Mouse (Mus musculus): ENCODE data around the gene Oxtr.

Gene Oxtr

DNA sequence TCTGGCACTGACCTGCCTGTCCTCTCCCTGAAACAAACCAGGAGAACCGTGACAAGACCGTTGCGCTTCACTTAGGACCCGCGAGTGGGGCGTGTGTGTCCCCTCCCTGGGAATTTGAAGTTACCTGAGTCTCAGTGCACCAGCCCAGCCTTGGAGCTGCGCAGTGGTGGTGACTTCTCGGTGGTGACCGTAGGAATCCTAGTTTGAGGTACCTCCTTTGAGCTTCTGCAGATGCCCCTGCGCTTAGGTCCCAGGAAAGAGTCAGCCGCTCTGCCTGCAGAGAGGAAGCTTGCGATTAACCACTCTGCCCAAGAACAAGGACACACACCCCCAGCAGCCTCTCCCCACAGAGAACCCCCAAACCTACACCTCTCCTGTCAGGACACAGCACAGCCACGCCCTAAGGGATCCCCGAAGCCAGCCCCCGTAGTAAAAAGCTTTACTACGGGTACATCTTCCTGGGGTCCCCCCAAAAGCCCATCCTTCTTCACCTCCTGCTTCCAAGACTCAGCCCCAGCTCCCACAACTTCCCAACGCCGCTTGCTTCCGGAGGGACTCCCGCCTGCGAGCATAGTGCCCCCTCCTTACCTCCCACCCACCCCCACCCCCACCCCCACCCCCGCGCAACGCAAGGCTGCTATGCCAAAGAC is at the start of gene Oxtr:
Gene Oxtr, minus strand, starts transcription at position 34 of the 650 bp plus-strand sequence.
- DNase-seq (ENCODE audit: low read depth, low spot score), result no peak

- no peak for DNase-seq (ENCODE audit: low read depth, low spot score)
Measured at GRCm38 (mm10) chr6:112525434-112525833, 35.7 kb upstream of the Oxtr start.

DNA sequence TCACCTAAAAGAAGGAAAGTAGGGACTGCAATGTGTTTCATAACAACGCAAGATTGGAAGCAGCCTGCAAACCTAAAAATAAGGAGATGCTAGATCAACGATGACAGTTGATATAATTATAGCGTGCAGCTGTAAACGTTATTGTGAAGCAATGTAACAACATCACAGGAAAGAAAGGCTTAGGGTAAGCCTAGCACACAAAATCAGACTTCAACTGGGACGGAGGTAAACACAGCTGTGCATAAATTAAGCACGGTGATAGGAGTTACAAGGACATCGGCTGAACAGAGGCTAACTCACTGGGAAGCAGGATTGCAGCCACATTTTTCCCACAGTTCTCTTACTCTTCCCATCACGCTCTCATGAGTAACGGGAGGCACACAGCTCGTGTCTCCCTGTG is 34.7 kb upstream of the Oxtr start:
- DNase-seq (ENCODE audit: low read depth, low spot score), result no peak

- no peak for DNase-seq (ENCODE audit: low read depth, low spot score)
Measured at GRCm38 (mm10) chr6:112517991-112518390, 28.2 kb upstream of the Oxtr start.

DNA sequence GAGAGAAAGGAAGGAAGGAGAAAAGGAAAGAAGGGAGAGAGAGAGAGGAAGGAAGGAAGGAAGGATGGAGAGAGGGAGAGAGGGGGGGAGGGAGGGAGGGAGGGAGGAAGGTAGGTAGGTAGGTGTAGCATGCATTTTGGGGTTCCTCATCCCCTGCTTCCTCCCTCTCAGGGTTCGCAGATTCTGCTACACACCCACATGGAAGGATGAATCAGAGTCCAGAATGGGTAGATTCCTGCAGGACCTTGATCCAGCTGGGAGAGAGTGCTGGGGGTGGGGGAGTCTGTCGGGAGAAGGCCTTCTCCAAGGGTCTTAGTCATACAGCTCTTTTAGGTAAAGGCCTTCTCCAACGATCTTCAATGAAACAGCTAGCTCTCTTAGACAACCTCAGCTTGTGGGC is 27.8 kb upstream of the Oxtr start:
- no peak for DNase-seq (ENCODE audit: low read depth, low spot score)

DNA sequence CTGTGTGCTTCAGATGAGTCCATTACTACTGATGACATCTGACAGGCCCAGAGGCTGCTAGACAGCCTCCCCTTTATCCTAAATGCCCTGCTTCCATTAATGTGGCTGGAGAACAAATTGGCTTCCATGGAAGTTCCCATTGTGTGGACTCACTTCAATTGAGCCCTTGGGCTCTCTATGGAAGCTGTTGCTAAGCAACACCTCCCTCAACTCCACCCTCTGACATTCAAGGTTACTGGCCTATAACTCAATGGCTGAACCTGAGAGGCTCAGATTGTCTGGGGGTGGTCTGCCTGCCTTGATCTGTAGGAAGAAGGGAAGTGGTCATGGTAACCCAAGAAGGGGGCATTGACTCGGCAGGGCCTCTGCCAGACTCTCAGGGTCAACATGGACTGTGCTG is 26.8 kb upstream of the Oxtr start:
- no peak for DNase-seq (ENCODE audit: low read depth, low spot score)

DNA sequence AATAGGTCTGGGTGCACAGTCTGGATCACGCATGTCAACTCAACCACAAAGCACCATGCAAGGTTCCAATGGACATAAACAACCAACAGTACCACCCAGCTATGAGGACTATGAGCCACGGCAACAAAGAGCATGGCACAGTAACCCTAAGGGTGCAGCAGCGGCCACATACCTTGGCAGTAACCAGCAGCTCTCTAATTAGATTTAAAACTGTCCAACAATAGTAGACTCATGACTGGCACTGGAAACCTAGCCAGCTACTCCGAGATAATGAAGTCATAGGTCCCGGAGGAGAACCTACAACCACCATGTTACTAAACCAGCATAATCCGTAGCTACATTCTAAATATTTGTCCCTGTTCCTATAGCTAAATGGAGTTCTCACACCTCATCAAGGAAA is 24.8 kb upstream of the Oxtr start:
- no peak for DNase-seq (ENCODE audit: low read depth, low spot score)

DNA sequence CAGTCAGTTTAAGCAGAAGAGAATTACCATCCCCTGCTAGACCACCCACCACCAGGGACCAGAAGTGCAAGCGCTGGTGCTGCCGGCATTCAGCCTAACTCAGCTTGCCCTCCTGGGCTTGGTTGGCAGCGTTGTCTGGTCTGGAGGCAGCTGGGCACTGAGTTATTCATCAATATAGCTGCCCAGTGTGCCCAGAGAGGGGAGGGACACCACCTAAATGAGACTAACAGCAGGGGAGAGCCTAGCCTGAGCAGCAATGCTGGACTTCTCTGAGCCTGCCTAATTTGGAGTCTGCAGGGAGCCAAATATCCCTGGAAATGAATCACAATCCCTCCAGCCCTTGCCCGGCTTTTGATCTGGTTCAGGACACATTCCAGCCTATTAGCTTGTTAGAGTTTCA is 20.6 kb upstream of the Oxtr start:
- DNase-seq (ENCODE audit: low read depth, low spot score), result no peak

DNA sequence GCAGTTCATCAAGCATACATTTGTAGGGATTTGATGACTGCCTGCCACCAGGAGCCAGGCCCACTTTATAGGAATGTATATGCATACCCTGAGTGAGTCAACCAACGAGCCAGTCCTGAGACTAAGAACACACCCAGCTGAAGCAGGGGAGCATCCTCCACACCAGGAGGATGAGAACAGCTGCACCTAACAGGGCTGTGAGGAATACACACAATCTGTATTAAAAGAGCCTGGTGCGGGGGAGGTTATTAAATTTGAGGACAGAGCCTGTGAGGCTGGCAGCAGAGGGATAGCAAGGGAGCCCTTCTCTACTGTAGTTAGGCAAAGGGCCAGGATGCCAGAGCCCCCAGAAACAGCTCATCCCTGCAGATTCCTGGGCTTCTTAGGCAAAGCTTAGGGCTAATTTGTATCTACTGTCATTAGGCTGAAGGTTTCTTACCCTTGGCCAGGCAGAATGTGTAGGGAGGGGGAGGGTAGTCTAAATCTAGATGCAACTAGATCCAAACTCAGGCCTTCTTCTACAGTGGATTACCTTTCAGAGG is 19.9 kb upstream of the Oxtr start:
- no peak for DNase-seq (ENCODE audit: low read depth, low spot score)

DNA sequence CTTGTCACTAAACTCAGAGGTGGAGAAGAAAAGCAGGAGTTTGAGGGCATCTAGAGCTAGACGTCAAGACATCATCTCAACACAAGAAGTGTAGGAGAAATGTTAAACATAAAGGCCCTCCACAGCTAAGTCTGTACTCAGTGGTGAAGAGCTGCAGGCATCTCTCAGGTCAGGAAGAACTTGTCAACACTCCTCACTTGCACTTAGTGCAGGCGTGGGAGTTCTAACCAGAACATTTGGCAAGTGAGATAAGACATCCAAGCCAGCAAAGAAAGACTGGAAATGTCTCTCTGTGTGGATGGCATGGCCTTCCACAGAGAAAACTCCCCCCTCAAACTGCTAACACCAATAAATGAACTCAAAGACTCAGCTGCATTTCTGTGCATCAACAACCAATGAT is 17.9 kb upstream of the Oxtr start:
- DNase-seq (ENCODE audit: low read depth, low spot score), result no peak

DNA sequence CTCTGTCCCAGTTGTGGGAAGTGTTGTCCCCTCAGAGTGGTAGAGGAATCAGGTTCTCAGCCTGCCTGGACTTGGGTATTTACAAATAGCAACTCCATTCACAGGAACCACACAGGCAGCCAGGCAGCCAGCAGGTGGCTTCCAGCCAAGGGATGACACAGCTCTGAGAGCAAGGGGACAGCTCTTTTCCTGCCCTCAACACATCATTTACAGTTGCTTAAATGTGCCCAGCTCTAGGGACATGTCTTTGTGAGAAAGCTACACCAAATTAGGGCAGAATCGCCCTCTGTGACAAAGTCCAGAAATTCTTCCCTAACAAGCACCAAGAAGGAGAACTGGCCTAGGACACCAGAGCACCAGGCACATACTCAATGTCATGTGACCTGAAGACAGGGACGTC is 11.4 kb upstream of the Oxtr start:
- DNase-seq (ENCODE audit: low read depth, low spot score), result no peak

DNA sequence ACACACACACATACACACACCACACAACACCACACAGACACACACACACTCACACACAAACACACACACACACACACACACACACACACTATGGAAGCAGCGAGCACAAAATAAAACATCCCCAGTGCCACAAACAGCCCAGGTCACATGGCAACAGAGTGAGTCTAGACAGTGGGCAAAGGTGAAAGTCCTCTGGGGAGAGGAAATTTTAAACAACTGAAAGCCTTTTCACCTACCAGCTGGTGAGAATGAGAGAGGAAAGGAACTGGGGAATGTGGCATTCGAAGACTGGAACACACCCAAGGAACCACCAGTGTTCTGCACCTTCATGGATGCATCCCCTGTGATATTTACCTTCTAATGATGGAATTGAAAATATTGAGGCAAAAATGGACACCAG is 9.7 kb upstream of the Oxtr start:
- DNase-seq (ENCODE audit: low read depth, low spot score), result no peak

GRCm38 (mm10) chr6:112498716-112499115 is 9.0 kb upstream of the Oxtr start:
- no peak for DNase-seq (ENCODE audit: low read depth, low spot score)

GRCm38 (mm10) chr6:112497456-112497855 is 7.7 kb upstream of the Oxtr start:
- no peak for DNase-seq (ENCODE audit: low read depth, low spot score)

DNA sequence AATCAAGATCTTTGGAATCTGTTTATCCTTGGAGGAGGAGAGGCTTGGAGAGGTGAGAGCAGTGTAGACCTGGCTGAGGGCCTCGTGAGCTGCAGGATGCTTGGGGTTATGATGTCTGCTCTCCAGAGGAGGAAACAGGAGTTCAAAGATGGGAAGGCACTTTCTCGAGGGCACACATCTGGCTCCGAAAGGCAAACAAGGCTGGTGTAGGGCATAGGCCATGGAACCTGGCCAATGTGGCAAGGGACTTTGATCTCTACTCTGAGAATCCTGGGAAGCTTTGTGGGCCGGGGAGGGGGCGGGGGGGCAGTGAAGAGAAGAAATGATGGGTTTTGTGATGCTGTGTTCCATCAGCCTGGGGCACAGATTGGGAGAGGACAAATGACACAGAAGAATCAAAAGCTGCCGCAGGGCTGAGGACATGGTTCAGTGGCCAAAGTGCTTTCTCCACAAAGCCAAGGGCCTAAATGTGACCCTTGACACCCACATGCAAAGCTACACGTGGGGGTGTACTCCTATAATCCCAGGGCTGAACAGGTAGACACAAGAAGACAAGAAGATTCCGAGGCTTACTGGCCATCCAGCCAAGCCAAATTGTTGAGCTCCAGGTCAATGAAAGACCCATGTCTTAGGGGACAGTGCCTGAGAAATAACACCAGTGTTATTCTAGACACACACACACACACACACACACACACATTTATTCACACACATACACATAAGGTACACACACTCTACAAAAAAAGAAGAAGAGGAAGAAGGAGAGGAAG is 6.7 kb upstream of the Oxtr start:
- DNase-seq (ENCODE audit: low read depth, low spot score), result no peak

DNA sequence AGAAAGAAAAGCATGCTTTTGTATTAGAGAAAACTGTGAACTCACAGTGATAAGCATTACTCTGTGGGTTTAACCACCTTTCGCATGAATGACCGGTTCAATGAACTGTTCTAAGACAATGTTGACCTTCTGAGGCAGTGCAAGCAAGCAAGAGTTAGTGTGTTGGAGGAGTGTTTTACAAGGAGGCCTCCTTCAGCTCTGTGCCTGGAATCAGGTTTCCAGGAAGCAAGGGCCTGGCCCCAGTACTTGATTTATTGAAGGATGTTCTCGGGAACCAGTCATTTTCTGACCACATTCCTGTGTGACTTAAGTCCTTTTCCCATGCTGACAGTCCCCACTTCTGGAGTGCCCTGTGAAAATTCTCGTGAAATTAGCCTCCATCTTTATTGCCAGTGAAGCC is 5.5 kb upstream of the Oxtr start:
- no peak for DNase-seq (ENCODE audit: low read depth, low spot score)

- DNase-seq (ENCODE audit: low read depth, low spot score), result no peak
Measured at GRCm38 (mm10) chr6:112494620-112495081, 4.9 kb upstream of the Oxtr start.

DNA sequence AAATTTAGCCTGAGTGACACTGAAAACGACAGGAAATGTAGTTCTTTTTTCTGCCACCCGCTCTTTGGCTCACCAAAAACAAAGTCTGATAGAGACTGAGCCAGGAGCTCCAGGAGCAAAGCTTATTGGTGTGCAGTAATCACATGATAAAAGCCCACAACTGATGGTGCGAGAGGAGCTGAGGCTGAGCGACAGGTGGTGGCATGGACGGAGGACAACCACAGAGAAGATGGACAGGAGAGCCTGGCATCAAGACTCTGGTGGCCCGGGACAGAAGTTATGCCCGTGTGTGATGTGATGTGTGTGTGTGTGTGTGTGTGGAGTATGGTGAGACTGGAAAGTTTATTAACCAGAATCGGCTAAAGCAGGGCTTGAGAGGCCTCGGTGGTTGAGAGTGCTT is 3.6 kb upstream of the Oxtr start:
- no peak for DNase-seq (ENCODE audit: low read depth, low spot score)

- DNase-seq (ENCODE audit: low read depth, low spot score), result no peak
Measured at GRCm38 (mm10) chr6:112492656-112493055, 2.9 kb upstream of the Oxtr start.

- no peak for DNase-seq (ENCODE audit: low read depth, low spot score)
Measured at GRCm38 (mm10) chr6:112491521-112491920, 1.8 kb upstream of the Oxtr start.

GRCm38 (mm10) chr6:112490625-112491242 is 991 bp upstream of the Oxtr start:
- DNase-seq (ENCODE audit: low read depth, low spot score), result no peak

- DNase-seq (ENCODE audit: low read depth, low spot score), result no peak
Measured at GRCm38 (mm10) chr6:112489181-112489909, 398 bp downstream of the Oxtr start.

Measured in c-Kit-negative CD71-positive TER-119-positive erythroid progenitor cells, embryonic 14.5 days (primary cell).